Mouse (Mus musculus): ENCODE data around the gene Wbp2nl. TPM values are rescaled to one million over a fixed set of nuclear protein-coding genes. Genes with fewer than 3 reads are reported as not detected.

Gene Wbp2nl
- 0.38 and 1.00 TPM in 2 replicates for total RNA-seq (2014; rRNA removed)
- 0.42 and 0.59 TPM in 2 replicates for polyA plus RNA-seq (2015; fragmentation: Nextera tagmentation; extraction: Ambion mirVana)

GRCm38 (mm10) chr15:82298764-82299561, at the start of gene Wbp2nl:
TSS of gene Wbp2nl (plus strand) at chr15:82298954.
- no peak within 1 kb of the TSS for H3K27ac ChIP-seq (ENCODE audit: low read depth, low read length)
- no peak for TF ChIP-seq CTCF (IDR thresholded peaks at IDR 0.05; ENCODE audit: low read depth)
- no peak within 1 kb of the TSS for H3K4me3 ChIP-seq (ENCODE audit: low read depth, low read length)
- peak; percentile 6; the same call in 1 of the 2 replicates for ATAC-seq
- H3K9me3 ChIP-seq (ENCODE audit: low read length), result no peaks in the 10 kb centered on the region
- no peak within 1 kb of the TSS for H3K9ac ChIP-seq
- no peaks in the 10 kb centered on the region for H3K4me1 ChIP-seq (ENCODE audit: insufficient read depth)
- no peak within 1 kb of the TSS for H3K4me2 ChIP-seq (ENCODE audit: low read depth)
- H3K36me3 ChIP-seq (ENCODE audit: insufficient read depth), result no peaks in the 10 kb centered on the region
- H3K27me3 ChIP-seq (ENCODE audit: insufficient read depth, low read length), result no peaks in the 10 kb centered on the region
- WGBS, result 61% methylated on average over 38 of the region's 39 CpGs
- no peak for DNase-seq

- no peaks in the 10 kb centered on the region for H3K9me3 ChIP-seq (ENCODE audit: low read length)
- no peak overlapping the region for H3K4me3 ChIP-seq (ENCODE audit: low read depth, low read length)
- ATAC-seq, result no peak
- H3K27me3 ChIP-seq (ENCODE audit: insufficient read depth, low read length), result no peaks in the 10 kb centered on the region
- no peaks in the 10 kb centered on the region for H3K36me3 ChIP-seq (ENCODE audit: insufficient read depth)
- peaks cover 9% of the 10 kb centered on the region for H3K4me1 ChIP-seq (ENCODE audit: insufficient read depth)
- no peak for DNase-seq
- H3K4me2 ChIP-seq (ENCODE audit: low read depth), result no peak overlapping the region
- H3K9ac ChIP-seq, result no peak overlapping the region
- 95% methylated on average over 3 of the region's 3 CpGs for WGBS
- H3K27ac ChIP-seq (ENCODE audit: low read depth, low read length), result no peak overlapping the region
- TF ChIP-seq CTCF (IDR thresholded peaks at IDR 0.05; ENCODE audit: low read depth), result peak; percentile 36
Observed at GRCm38 (mm10) chr15:82251579-82251978, 47.2 kb upstream of the Wbp2nl start.

GRCm38 (mm10) chr15:82252097-82252496, 46.7 kb upstream of the Wbp2nl start, which contains the start of gene 1500009C09Rik:
TSS of gene 1500009C09Rik (plus strand) at chr15:82252397.
- no peaks in the 10 kb centered on the region for H3K27me3 ChIP-seq (ENCODE audit: insufficient read depth, low read length)
- 86% methylated on average over 6 of the region's 6 CpGs for WGBS
- DNase-seq (no peak), ATAC-seq (no peak)
- no peak within 1 kb of the TSS for H3K27ac ChIP-seq (ENCODE audit: low read depth, low read length)
- H3K4me1 ChIP-seq (ENCODE audit: insufficient read depth), result peaks cover 13% of the 10 kb centered on the region
- TF ChIP-seq CTCF (IDR thresholded peaks at IDR 0.05; ENCODE audit: low read depth), result no peak
- no peaks in the 10 kb centered on the region for H3K36me3 ChIP-seq (ENCODE audit: insufficient read depth)
- no peaks in the 10 kb centered on the region for H3K9me3 ChIP-seq (ENCODE audit: low read length)
- no peak within 1 kb of the TSS for H3K4me3 ChIP-seq (ENCODE audit: low read depth, low read length)
- H3K4me2 ChIP-seq (ENCODE audit: low read depth), result no peak within 1 kb of the TSS
- H3K9ac ChIP-seq, result no peak within 1 kb of the TSS

DNA sequence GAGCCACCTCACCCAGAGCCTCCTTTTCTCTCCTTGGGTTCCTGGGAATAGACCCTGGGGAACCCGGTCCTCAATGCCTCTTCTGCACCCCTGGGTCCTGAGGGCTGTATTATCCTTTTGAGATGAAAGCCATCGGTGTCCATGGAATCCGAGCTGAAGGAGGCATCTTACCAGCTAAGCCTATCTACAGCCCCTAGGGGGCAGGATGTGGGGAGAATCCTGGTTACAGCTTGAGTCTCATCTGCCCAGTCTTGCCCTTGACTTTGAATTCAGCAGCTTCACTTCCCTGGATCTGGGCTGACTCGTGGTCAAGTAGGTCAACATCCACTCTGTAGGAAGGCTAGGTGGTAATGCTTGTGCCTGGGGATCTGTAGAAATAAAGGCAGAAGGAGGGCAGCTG, 43.5 kb upstream of the Wbp2nl start:
- TF ChIP-seq CTCF (IDR thresholded peaks at IDR 0.05; ENCODE audit: low read depth), result peak; percentile 70

DNA sequence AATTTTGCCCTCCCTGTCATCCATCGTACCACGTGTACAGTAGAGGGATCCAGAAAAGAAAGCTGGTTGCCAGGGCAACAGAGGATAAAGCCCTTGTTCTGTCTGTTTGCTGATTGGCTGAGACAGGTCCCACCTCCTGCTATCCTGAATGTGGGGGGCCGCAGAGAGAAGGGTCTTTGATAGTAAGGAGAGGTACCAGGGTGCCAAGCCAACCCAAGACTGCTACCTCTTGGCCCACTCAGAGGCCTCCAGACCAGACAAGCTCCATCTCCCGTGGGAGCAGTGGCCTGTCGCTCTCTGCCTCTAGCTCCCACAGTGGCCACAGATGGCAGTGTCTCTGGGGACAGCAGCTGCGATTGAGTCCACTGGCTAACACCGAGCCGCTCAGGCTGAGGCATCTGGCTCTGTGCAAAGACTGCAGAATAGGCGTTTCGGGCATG, 42.8 kb upstream of the Wbp2nl start:
- Histone ChIP-seq H3K27me3 (ENCODE audit: insufficient read depth, low read length) (no peaks in the 10 kb centered on the region), H3K27ac (ENCODE audit: low read depth, low read length) (peak overlapping the region; percentile 91), H3K9me3 (ENCODE audit: low read length) (no peaks in the 10 kb centered on the region), H3K4me3 (ENCODE audit: low read depth, low read length) (peak overlapping the region; percentile 53), H3K4me2 (ENCODE audit: low read depth) (peak overlapping the region; percentile 66), H3K36me3 (ENCODE audit: insufficient read depth) (0 out of 2 replicates have a peak, but pooled peaks cover 8% of the 10 kb centered on the region), H3K4me1 (ENCODE audit: insufficient read depth) (peaks cover 19% of the 10 kb centered on the region), H3K9ac (peak overlapping the region; percentile 76)
- TF ChIP-seq CTCF (IDR thresholded peaks at IDR 0.05; ENCODE audit: low read depth), result peak; percentile 71
- WGBS, result 4% methylated on average over 10 of the region's 10 CpGs
- ATAC-seq, result peak; percentile 97
- peak; percentile 94 for DNase-seq

More for the DNA sequence above, 43.5 kb upstream of the Wbp2nl start:
- no peaks in the 10 kb centered on the region for H3K27me3 ChIP-seq (ENCODE audit: insufficient read depth, low read length)
- H3K4me3 ChIP-seq (ENCODE audit: low read depth, low read length), result peak overlapping the region; percentile 53
- H3K9me3 ChIP-seq (ENCODE audit: low read length), result no peaks in the 10 kb centered on the region
- 39% methylated on average over 4 of the region's 4 CpGs for WGBS
- H3K4me2 ChIP-seq (ENCODE audit: low read depth), result peak overlapping the region; percentile 66
- H3K9ac ChIP-seq, result peak overlapping the region; percentile 76
- 0 out of 2 replicates have a peak, but pooled peaks cover 4% of the 10 kb centered on the region for H3K36me3 ChIP-seq (ENCODE audit: insufficient read depth)
- H3K27ac ChIP-seq (ENCODE audit: low read depth, low read length), result peak overlapping the region; percentile 91
- peaks cover 19% of the 10 kb centered on the region for H3K4me1 ChIP-seq (ENCODE audit: insufficient read depth)
- ATAC-seq (peak; percentile 37), DNase-seq (peak; percentile 63)

- no peaks in the 10 kb centered on the region for H3K9me3 ChIP-seq (ENCODE audit: low read length)
- H3K27me3 ChIP-seq (ENCODE audit: insufficient read depth, low read length), result no peaks in the 10 kb centered on the region
- WGBS, result 12% methylated on average over 16 of the region's 16 CpGs
- peak; percentile 99 for TF ChIP-seq CTCF (IDR thresholded peaks at IDR 0.05; ENCODE audit: low read depth)
- no peak overlapping the region for H3K4me2 ChIP-seq (ENCODE audit: low read depth)
- H3K4me3 ChIP-seq (ENCODE audit: low read depth, low read length), result no peak overlapping the region
- H3K4me1 ChIP-seq (ENCODE audit: insufficient read depth), result peaks cover 19% of the 10 kb centered on the region
- ATAC-seq, result no peak
- H3K27ac ChIP-seq (ENCODE audit: low read depth, low read length), result no peak overlapping the region
- peak; percentile 84 for DNase-seq
- H3K9ac ChIP-seq, result no peak overlapping the region
- H3K36me3 ChIP-seq (ENCODE audit: insufficient read depth), result 0 out of 2 replicates have a peak, but pooled peaks cover 12% of the 10 kb centered on the region
Observed at GRCm38 (mm10) chr15:82259510-82259909, 39.2 kb upstream of the Wbp2nl start.

GRCm38 (mm10) chr15:82266356-82266755, 32.4 kb upstream of the Wbp2nl start:
- 12% methylated on average over 6 of the region's 6 CpGs for WGBS
- H3K27ac ChIP-seq (ENCODE audit: low read depth, low read length), result no peak overlapping the region
- H3K4me3 ChIP-seq (ENCODE audit: low read depth, low read length), result no peak overlapping the region
- DNase-seq (peak; percentile 86), ATAC-seq (no peak)
- 0 out of 2 replicates have a peak, but pooled peaks cover 1% of the 10 kb centered on the region for H3K36me3 ChIP-seq (ENCODE audit: insufficient read depth)
- H3K9ac ChIP-seq, result no peak overlapping the region
- H3K9me3 ChIP-seq (ENCODE audit: low read length), result no peaks in the 10 kb centered on the region
- TF ChIP-seq CTCF (IDR thresholded peaks at IDR 0.05; ENCODE audit: low read depth), result peak; percentile 91
- H3K27me3 ChIP-seq (ENCODE audit: insufficient read depth, low read length), result no peaks in the 10 kb centered on the region
- peaks cover 9% of the 10 kb centered on the region; the same call in 1 of the 2 replicates for H3K4me1 ChIP-seq (ENCODE audit: insufficient read depth)
- H3K4me2 ChIP-seq (ENCODE audit: low read depth), result no peak overlapping the region

Data from forebrain, postnatal 0 days (tissue).